Mouse (Mus musculus) lung, postnatal 0 days (tissue): ENCODE measurements at regions not wholly inside any gene's neighbourhood (a gene's known extent, or its start where the extent isn't known, plus 50 kb on each side); places are given as distances from the start of the nearest gene placed in this dataset.

ENCODE experiments used
- CTCF ChIP-seq: IDR thresholded peaks from 2 replicates; pipeline ENCODE4 v1.5.1; 2016; ENCODE audit warnings: antibody characterized with exemption, mild to moderate bottlenecking
- EP300 ChIP-seq: IDR thresholded peaks from 2 replicates; pipeline ENCODE4 v1.6.1; 2016; ENCODE audit warnings: antibody characterized with exemption, mild to moderate bottlenecking, control low read depth

DNA sequence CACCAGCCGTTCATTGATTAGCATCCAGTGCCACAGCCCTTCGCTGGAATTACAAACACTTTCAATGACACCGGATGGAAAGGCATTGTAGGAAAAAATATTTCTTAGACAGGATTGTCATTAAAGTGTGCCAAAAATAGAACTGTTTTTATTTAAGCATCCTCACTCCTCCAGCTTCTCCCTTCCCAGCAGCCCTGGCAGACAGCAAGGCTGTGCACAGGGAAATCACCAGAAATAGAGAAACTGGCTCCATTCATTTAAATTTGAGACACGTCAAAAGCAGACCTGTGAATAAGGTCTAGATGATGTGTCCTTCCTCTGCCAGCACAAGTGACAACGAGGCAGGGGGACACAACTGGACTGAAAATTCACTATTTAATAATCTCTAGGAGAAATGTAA, 88.5 kb upstream of the Ankrd1 start:
- TF ChIP-seq CTCF (no peak), EP300 (no peak)
